Mouse (Mus musculus): ENCODE measurements around the gene Capzb.
A peak's percentile ranks its signal among the peaks of the same experiment; 100 is the strongest.

The Capzb gene

DNA sequence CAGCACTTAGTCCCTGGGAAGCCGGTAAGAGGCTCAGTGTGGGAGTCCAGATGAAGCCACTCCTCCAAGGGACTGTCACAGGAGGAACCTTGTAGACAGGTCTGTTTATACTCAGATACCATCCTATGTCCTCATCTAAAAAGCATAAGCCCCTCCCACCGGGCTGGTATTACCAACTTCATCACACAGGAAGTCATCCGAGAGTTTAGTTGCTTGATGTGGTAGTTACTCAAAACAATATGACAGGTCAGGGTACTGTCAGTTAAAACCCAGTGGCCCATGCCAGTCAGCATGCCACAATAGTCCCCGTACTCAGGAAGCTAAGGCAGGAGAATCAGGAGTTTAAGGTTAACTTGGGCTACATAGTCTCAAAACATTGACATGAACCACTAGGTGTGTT lies 127.0 kb downstream of the Capzb start:
- Histone ChIP-seq H3K9me3 (ENCODE audit: low read length) (no peaks in the 10 kb centered on the region), H3K4me3 (replicated peaks; ENCODE audit: low read length) (no peak overlapping the region), H3K4me1 (replicated peaks; ENCODE audit: low read depth, low read length) (peaks cover 20% of the 10 kb centered on the region), H3K27me3 (ENCODE audit: insufficient read depth, low read length) (no peaks in the 10 kb centered on the region), H3K36me3 (ENCODE audit: insufficient read depth, low read length) (peaks cover 45% of the 10 kb centered on the region)
- TF ChIP-seq CTCF (conservative IDR thresholded peaks at IDR 0.05; ENCODE audit: low read length), result no peak
- no peak for TF ChIP-seq POU5F1 (IDR thresholded peaks at IDR 0.05; ENCODE audit: borderline replicate concordance, low read length)
- TF ChIP-seq NANOG (IDR thresholded peaks at IDR 0.05; ENCODE audit: borderline replicate concordance, low read length), result no peak

DNA sequence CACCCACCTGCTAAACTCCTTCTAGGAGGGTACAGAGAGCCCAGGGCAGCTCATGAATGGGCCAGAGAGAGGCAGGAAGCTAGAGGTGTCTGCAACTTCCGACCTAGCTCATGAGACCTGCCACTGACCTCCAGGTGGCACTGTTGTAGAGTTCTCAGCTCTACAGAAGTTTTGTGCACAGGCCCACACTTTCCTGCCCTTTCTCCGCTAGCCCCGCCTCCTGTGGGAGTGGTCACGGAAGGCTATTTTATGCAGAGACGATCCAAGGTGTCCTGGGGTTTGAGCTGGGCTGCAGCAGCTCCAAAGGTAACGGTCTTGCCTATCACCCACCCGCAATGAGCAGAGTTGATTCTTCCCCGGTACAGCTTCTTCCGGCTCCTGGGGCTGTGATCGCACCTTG lies 137.9 kb downstream of the Capzb start:
- no peak for TF ChIP-seq NANOG (IDR thresholded peaks at IDR 0.05; ENCODE audit: borderline replicate concordance, low read length)
- no peak for TF ChIP-seq POU5F1 (IDR thresholded peaks at IDR 0.05; ENCODE audit: borderline replicate concordance, low read length)
- peak; percentile 50 for TF ChIP-seq CTCF (conservative IDR thresholded peaks at IDR 0.05; ENCODE audit: low read length)
- Histone ChIP-seq H3K4me3 (replicated peaks; ENCODE audit: low read length) (peak overlapping the region; percentile 62), H3K36me3 (ENCODE audit: insufficient read depth, low read length) (no peaks in the 10 kb centered on the region)

DNA sequence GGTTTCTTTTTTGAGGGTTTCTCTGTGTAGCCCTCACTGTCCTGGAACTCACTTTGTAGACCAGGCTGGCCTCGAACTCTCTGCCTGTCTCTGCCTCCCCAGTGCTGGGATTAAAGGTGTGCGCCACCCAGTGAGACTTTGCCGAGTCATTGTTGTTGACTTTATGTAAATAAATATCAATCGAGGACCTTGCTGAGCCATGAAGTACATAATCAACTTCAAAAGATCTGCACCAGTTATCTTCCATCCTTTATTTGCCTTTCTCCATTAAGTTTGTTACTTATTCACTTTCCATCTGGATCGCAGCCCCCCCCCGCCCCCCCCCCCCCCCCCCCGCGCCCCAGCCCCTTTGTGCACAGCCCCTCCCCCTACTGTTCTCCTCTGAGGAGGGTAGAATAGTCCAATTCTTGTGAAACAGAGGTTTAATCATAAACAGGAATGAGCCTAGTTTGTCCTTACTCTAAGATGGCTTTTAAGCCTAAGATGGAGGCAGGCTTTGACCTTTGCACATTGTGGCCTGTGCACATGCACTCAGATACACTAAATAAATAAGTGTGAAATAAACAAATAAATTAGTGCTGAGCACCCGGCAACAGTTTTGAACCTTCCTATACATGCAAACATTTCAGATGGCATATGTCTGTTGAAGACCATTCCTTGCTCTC lies 142.1 kb downstream of the Capzb start:
- no peak overlapping the region for H3K4me3 ChIP-seq (replicated peaks; ENCODE audit: low read length)
- peaks cover 56% of the 10 kb centered on the region for H3K4me1 ChIP-seq (replicated peaks; ENCODE audit: low read depth, low read length)
- no peak for TF ChIP-seq POU5F1 (IDR thresholded peaks at IDR 0.05; ENCODE audit: borderline replicate concordance, low read length)
- no peak for TF ChIP-seq CTCF (conservative IDR thresholded peaks at IDR 0.05; ENCODE audit: low read length)
- no peak for TF ChIP-seq NANOG (IDR thresholded peaks at IDR 0.05; ENCODE audit: borderline replicate concordance, low read length)
- H3K9me3 ChIP-seq (ENCODE audit: low read length), result no peaks in the 10 kb centered on the region
- no peaks in the 10 kb centered on the region for H3K36me3 ChIP-seq (ENCODE audit: insufficient read depth, low read length)
- peaks cover 30% of the 10 kb centered on the region for H3K27me3 ChIP-seq (ENCODE audit: insufficient read depth, low read length)

More for the DNA sequence above, 137.9 kb downstream of the Capzb start:
- Histone ChIP-seq H3K9me3 (ENCODE audit: low read length) (no peaks in the 10 kb centered on the region), H3K27me3 (ENCODE audit: insufficient read depth, low read length) (peaks cover 14% of the 10 kb centered on the region), H3K4me1 (replicated peaks; ENCODE audit: low read depth, low read length) (peaks cover 33% of the 10 kb centered on the region)

DNA sequence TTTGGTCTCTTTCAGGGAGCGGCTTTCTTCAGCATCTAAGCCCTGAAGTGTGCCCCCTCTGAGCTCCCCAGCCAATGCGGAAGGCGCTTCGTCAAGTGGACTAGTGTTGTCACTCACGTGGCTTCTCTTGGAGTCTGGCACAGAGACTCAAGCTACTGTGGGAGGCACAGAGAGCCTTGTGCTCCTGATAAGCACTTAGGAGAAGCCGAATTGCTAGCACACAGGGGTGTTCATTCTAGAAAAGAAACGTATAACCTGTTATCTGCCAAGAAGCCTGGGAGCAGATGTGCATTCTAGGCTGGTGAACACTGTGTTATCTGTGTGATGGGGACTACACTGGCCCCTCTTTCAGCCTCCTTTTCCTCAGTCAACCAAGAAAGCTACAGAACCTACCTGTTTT lies 142.8 kb downstream of the Capzb start:
- Histone ChIP-seq H3K36me3 (ENCODE audit: insufficient read depth, low read length) (no peaks in the 10 kb centered on the region), H3K27me3 (ENCODE audit: insufficient read depth, low read length) (peaks cover 32% of the 10 kb centered on the region), H3K4me3 (replicated peaks; ENCODE audit: low read length) (no peak overlapping the region), H3K4me1 (replicated peaks; ENCODE audit: low read depth, low read length) (peaks cover 52% of the 10 kb centered on the region), H3K9me3 (ENCODE audit: low read length) (no peaks in the 10 kb centered on the region)
- TF ChIP-seq NANOG (IDR thresholded peaks at IDR 0.05; ENCODE audit: borderline replicate concordance, low read length) (no peak), POU5F1 (IDR thresholded peaks at IDR 0.05; ENCODE audit: borderline replicate concordance, low read length) (no peak), CTCF (conservative IDR thresholded peaks at IDR 0.05; ENCODE audit: low read length) (no peak)

DNA sequence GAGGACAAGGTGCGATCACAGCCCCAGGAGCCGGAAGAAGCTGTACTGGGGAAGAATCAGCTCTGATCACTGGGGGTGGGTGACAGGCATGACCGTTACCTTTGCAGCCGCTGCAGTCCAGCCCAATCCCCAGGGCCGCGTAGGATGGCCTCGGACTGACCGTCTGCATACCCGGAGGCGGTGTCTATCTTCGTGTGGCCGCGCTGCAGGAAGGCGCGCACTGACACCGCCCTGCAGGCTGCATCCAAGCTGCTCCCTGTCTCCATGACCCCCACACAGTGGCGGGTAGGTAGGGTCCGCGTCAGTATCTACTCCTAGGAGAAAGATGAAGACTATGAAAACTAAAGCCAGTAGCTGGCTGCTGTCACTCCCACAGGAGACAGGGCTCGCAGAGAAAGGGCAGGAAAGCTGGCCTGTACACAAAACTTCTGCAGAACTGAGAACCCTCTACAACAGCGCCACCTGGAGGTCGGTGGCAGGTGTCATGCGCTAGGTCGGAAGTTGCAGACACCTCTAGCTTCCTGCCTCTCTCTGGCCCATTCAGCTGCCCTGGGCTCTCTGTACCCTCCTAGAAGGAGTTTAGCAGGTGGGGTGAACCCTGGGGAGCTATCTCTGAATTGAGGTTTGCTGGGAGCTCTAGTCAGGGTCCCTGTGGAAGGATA lies 144.3 kb downstream of the Capzb start:
- Histone ChIP-seq H3K27me3 (ENCODE audit: insufficient read depth, low read length) (peaks cover 38% of the 10 kb centered on the region), H3K4me1 (replicated peaks; ENCODE audit: low read depth, low read length) (peaks cover 42% of the 10 kb centered on the region), H3K9me3 (ENCODE audit: low read length) (no peaks in the 10 kb centered on the region), H3K36me3 (ENCODE audit: insufficient read depth, low read length) (no peaks in the 10 kb centered on the region), H3K4me3 (replicated peaks; ENCODE audit: low read length) (peak overlapping the region; percentile 71)
- TF ChIP-seq NANOG (IDR thresholded peaks at IDR 0.05; ENCODE audit: borderline replicate concordance, low read length) (no peak), CTCF (conservative IDR thresholded peaks at IDR 0.05; ENCODE audit: low read length) (peak; percentile 76)

DNA sequence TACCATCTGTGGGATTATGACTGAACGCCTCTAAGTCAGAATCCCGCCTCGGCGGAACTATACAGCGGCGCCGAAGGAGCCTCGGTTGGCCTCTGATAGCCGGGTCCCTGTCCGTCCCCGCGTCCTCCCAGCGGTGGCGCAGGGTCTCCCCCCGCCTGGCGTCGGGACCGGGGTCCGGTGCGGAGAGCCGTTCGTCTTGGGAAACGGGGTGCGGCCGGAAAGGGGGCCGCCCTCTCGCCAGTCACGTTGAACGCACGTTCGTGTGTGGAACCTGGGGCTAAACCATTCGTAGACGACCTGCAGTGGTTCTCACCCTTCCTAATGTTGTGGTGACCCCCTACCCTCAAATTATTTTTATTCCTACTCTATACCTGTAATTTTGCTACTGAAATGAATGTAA lies 145.4 kb downstream of the Capzb start:
- Histone ChIP-seq H3K4me1 (replicated peaks; ENCODE audit: low read depth, low read length) (peaks cover 42% of the 10 kb centered on the region), H3K36me3 (ENCODE audit: insufficient read depth, low read length) (no peaks in the 10 kb centered on the region), H3K4me3 (replicated peaks; ENCODE audit: low read length) (peak overlapping the region; percentile 68), H3K9me3 (ENCODE audit: low read length) (no peaks in the 10 kb centered on the region), H3K27me3 (ENCODE audit: insufficient read depth, low read length) (peaks cover 35% of the 10 kb centered on the region)
- TF ChIP-seq POU5F1 (IDR thresholded peaks at IDR 0.05; ENCODE audit: borderline replicate concordance, low read length), result no peak
- TF ChIP-seq CTCF (conservative IDR thresholded peaks at IDR 0.05; ENCODE audit: low read length), result no peak
- no peak for TF ChIP-seq NANOG (IDR thresholded peaks at IDR 0.05; ENCODE audit: borderline replicate concordance, low read length)

DNA sequence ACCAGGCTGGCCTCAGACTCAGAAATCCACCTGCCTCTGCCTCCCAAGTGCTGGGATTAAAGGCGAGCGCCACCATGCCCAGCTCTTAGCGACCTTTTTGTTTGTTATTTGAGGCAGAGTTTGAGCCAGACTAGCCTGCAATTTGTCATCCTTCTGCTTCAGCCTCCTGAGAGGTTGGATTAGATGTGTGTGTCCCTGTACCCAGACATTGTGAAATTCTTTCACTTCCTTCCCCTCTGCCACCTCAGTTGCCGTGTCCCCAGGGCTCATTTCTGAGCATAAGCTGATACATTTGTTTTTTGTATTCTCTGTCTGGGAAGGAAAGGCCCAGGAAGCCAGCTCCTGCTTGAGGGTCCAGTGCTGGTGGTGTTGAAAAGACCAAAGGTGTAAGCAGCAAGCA lies 148.1 kb downstream of the Capzb start:
- H3K4me3 ChIP-seq (replicated peaks; ENCODE audit: low read length), result no peak overlapping the region
- H3K4me1 ChIP-seq (replicated peaks; ENCODE audit: low read depth, low read length), result peaks cover 33% of the 10 kb centered on the region
- no peaks in the 10 kb centered on the region for H3K9me3 ChIP-seq (ENCODE audit: low read length)
- peaks cover 40% of the 10 kb centered on the region for H3K27me3 ChIP-seq (ENCODE audit: insufficient read depth, low read length)
- H3K36me3 ChIP-seq (ENCODE audit: insufficient read depth, low read length), result no peaks in the 10 kb centered on the region
- TF ChIP-seq CTCF (conservative IDR thresholded peaks at IDR 0.05; ENCODE audit: low read length), result no peak
- TF ChIP-seq POU5F1 (IDR thresholded peaks at IDR 0.05; ENCODE audit: borderline replicate concordance, low read length), result no peak
- no peak for TF ChIP-seq NANOG (IDR thresholded peaks at IDR 0.05; ENCODE audit: borderline replicate concordance, low read length)
